Mouse (Mus musculus) adrenal gland, postnatal 25 days (tissue): ENCODE results near the gene Slc46a1. TPM values are rescaled to one million over a fixed set of nuclear protein-coding genes. Genes with fewer than 3 reads are reported as not detected.

ENCODE experiments used
- DNase-seq: peaks from one replicate; pipeline ENCODE4 v3.0.0; 2021; ENCODE audit warnings: mixed read lengths
- long read RNA-seq: library from polyadenylated mRNA; stranded (forward); transcript quantifications from one replicate; pipeline ENCODE4 v2.0.0, GENCODE M21; 2021
- total RNA-seq: library from RNA; stranded (reverse); gene quantifications from 2 replicates; pipeline ENCODE4 v1.2.3, GENCODE M21; 2021

Slc46a1 gene
- 46.2 and 57.5 TPM in 2 replicates for total RNA-seq
- long read RNA-seq, transcript Slc46a1-201 (5 exons, 1,978 nt), result major isoform, 75 of 79 reads
- long read RNA-seq, partial matches to known transcripts, result 3 of 79 reads
- long read RNA-seq, other reads (novel, unspliced or antisense), result 1 of 79 reads

- DNase-seq, result peak; percentile 91
Observed at GRCm38 (mm10) chr11:78465568-78466180, at the start of gene Slc46a1. Gene Slc46a1 (plus strand): TSS chr11:78465697.

GRCm38 (mm10) chr11:78416854-78417253 is 48.6 kb upstream of the Slc46a1 start:
- no peak for DNase-seq

- DNase-seq, result no peak
Observed at GRCm38 (mm10) chr11:78420263-78420889, 45.1 kb upstream of the Slc46a1 start.

- no peak for DNase-seq
Observed at GRCm38 (mm10) chr11:78421201-78422009, 44.1 kb upstream of the Slc46a1 start.

DNA sequence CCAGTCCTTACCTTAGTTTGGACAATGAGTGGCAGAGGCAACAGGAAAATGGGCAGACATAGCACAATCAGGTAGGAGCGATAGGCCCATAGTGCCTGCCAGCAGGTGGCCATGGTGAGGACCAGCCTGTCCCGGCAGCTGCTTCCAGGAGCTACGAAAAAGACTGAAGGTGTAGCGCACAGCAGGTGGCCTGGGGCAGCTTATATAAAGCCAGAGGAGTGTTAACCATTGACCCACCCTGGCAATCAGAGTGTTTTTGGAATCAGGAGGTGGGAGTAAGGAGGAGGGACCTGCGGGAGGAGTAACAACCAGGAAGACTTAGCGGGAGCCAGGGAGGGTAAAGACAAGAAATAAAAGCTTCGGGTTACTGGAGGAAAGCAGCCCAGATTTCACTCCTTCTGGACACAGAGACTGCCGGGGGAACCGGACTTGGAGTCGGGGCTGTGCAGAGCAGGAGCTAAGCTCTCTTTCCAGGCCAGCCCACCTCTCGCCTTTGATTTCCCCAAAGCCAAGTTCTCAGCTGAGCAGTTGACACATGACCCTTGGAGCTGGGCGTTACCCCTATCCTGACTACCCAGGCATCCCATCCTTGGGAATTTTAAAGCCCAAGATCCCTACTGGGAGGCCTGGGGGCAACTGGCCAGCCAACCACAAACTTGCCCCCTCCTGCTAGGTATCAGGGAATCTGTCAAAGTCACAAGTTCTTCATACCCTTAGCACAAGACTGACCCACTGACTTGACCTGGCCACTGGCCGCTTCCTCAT is 43.3 kb upstream of the Slc46a1 start, which contains the start of gene Slc13a2:
Gene Slc13a2, minus strand, starts transcription at position 163 of the 765 bp plus-strand sequence.
- DNase-seq, result no peak

DNA sequence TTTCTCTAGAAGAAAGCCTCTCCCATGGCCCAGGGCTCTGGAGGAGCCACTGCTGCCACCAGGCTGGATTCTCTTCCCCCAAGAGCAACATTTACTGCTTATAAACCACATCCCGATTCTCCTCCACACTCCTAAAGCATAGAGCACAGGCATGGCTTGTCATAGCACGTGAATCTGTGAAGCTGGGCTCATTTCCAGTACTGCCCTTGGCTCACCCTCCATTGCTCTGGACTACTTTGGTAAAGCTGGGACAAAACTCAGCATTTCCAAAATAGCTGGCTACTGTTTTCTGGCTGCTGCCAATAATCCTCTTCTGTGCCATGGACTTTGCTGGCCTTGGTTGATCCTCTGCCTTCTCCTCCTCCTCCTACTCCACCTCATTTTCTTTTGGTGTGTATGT is 41.1 kb upstream of the Slc46a1 start:
- DNase-seq, result peak; percentile 51

- DNase-seq, result no peak
Observed at GRCm38 (mm10) chr11:78425572-78425971, 39.9 kb upstream of the Slc46a1 start.

DNA sequence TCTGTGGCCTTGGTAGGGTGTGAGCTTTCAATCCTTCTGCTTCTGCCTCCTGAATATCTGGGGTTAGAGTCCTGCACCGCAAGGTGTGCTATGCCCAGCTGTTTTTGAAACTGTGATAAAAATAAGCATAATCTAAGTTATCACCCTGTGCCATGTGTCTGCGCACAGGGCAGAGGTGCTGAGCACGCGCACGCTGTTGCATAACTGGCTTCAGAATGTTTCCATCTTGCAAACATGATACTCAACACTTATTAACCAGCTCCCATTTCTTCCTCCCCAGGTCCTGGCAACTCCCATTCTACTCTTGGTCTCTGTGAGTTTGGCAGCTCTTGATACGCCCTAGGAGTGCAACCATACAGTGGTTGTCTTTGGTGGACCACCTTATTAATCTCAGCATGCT is 37.8 kb upstream of the Slc46a1 start:
- DNase-seq, result no peak

DNA sequence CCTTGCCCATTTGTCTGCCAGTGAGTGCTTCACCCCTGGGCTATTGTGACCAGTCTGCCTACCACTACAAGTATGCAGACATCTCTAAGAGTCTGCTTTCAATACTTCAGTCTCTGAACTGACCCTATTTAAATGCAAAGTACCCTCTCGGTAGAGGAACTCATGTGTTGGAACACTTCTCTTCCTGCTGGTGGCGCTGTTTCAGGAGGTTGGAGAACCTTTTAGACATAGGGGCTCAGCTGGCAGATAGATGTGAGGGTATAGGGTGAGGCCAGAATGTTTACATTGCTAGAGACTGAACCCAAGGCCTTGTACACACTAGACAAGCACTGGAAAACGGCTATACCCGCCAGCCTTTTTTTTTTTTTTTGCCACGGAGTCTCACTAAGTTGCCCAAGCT is 37.2 kb upstream of the Slc46a1 start:
- no peak for DNase-seq

- DNase-seq, result no peak
Observed at GRCm38 (mm10) chr11:78430195-78430878, 35.2 kb upstream of the Slc46a1 start.

GRCm38 (mm10) chr11:78431176-78431575 is 34.3 kb upstream of the Slc46a1 start:
- no peak for DNase-seq

GRCm38 (mm10) chr11:78434052-78434451 is 31.4 kb upstream of the Slc46a1 start:
- no peak for DNase-seq

DNA sequence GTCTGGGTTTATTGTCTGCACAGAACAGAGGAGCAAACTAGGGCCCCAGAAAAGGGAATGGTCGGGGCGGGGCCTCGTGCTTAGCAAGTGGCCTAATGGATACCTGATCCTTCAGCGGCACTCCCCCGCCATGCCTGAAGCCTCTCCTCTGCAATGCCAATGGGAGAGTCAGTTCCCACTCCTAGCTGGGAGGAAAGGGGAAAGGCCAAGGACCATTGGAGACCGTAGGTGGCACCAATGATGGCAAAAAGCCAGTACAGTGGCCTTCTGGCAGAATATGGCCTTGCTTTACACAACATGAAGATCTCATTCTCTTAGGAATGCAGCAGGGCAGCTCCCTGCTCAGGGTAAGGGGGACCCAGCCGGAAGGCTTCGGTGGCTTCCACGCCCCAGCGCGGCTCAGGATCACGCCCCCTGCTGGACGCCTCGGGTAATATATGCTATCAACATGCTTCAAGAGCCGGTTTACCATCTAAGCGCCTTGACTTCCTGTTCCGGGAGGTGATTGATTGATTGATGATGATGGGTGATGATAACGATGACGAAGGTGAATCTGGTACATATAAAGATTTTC is 29.6 kb upstream of the Slc46a1 start:
- peak; percentile 70 for DNase-seq

GRCm38 (mm10) chr11:78437182-78437581 is 28.3 kb upstream of the Slc46a1 start:
- no peak for DNase-seq

DNA sequence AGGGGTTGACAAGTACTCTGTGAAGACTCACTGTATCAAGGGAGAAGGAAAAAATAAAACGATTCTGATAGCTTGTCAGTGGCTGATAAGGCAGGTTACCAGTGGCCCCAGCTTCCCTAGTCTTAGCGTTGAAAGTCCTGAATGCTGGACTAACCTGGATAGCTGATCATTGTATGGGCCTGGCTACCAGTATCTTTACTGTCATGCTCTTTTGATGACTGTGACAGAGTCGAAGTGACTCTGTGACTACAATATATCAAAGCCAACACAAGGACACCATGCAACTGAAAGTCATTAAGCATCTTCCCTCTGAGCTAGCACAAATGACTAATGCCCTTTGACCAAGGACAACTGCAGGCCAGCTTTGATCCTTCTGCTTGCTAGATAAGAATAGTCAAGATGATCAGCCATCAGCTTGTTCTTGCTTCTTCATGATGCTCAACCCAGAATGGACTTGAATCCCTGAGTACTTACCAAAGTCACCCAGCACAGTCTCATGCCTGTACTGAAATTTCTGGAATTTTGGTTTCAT is 27.0 kb upstream of the Slc46a1 start:
- DNase-seq, result no peak

GRCm38 (mm10) chr11:78443115-78443514 is 22.4 kb upstream of the Slc46a1 start:
- DNase-seq, result no peak

DNA sequence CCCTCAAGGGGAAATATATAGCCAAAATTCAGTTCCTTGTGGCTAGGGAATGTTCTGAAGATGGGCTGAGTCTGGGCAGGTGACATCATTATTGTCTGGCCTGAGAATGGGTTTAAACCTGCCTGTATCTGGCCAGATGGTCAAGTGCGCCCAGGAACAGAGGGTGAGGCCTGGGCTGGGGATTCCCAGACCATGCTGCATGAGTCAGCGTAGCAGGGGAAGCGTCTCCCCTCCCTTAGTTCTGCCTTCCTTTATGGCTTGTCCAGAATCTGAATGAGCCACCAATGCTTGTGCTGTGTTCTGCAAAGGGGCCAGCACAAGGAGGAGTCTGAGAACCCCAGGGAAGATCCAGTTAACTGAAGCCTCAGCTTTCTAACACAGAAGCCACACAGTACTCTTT is 18.3 kb upstream of the Slc46a1 start:
- DNase-seq, result no peak

DNA sequence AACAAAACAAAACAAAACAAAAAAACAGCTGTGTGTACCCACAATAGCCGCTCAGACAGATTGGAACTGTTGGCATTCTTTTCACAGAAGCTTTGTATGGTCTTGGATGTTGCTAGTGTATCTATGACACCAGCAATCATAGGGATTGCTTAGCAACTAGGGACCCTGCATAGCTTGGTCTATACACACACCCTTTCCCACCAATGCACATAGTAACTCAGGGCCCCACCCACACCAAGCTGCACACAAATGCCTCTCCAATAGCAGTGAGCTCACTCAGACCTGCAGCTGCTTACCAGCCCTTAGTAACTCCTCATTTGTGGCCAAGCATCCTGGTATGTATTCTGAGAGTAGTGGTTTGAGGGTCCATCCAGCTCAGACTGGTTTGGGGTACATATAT is 17.3 kb upstream of the Slc46a1 start:
- no peak for DNase-seq

- no peak for DNase-seq
Observed at GRCm38 (mm10) chr11:78450337-78450736, 15.2 kb upstream of the Slc46a1 start.

DNA sequence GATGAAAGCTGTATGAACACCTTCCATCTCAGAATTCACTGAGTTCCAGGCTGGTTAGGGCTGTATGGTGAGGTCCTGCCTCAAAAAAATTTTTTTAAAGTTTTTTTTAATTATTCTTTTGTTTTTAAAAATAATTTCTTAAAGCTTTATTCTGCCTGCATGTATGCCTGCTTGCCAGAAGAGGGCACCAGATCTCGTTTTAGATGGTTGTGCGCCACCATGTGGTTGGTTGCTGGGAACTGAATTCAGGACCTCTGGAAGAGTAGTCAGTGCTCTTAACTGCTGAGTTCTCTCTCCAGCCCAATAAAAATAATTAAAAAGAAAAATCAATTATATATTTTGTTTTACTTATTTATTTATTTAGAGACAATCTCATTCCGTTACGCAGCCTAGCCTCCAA is 11.8 kb upstream of the Slc46a1 start:
- peak; percentile 69 for DNase-seq

GRCm38 (mm10) chr11:78454276-78454675 is 11.2 kb upstream of the Slc46a1 start:
- no peak for DNase-seq
